Comparison of ENCODE assay signal across 12 mouse cellular contexts in genomic region chr11:51823963-51824753, GRCm38 (mm10). TPM values are rescaled to one million over a fixed set of nuclear protein-coding genes. Genes with fewer than 3 reads are reported as not detected.
A peak's percentile ranks its signal among the peaks of the same experiment; 100 is the strongest.
DNase-seq lines count a peak whose midpoint lies in the region; ATAC-seq lines count a peak whose summit lies in the region.
"Had no signal": no experiment of that assay in that cellular context is flagged by ENCODE, and none has a peak within 500 bp of the region (broad histone marks: within the 10 kb centered on the region; RNA-seq: fewer than 3 reads in every experiment).

No protein-coding gene starts in this region.

- no peak for ATAC-seq in midbrain, embryonic 14.5 days (ENCODE audit: low FRiP score, low TSS enrichment)
- peak; percentile 37; the same call in 1 of the 2 replicates for ATAC-seq in heart, embryonic 15.5 days (replicated peaks; ENCODE audit: insufficient number of reproducible peaks, insufficient read depth, low FRiP score, low read depth)
- ATAC-seq in intestine, embryonic 15.5 days = no peak

- 93% methylated on average over 3 of the region's 3 CpGs for WGBS in midbrain, embryonic 10.5 days
- 94% methylated on average over 3 of the region's 3 CpGs for WGBS in midbrain, embryonic 14.5 days
- WGBS in heart, embryonic 15.5 days = 75% methylated on average over 3 of the region's 3 CpGs
- WGBS in intestine, embryonic 15.5 days = 95% methylated on average over 3 of the region's 3 CpGs

- peaks cover 27% of the 10 kb centered on the region for H3K4me1 ChIP-seq in midbrain, embryonic 10.5 days
- peaks cover 5% of the 10 kb centered on the region; the same call in 1 of the 2 replicates for H3K4me1 ChIP-seq in midbrain, embryonic 14.5 days (ENCODE audit: control insufficient read depth, insufficient read depth, low read length)
- peaks cover 8% of the 10 kb centered on the region for H3K4me1 ChIP-seq in heart, embryonic 15.5 days (replicated peaks)
- no peaks in the 10 kb centered on the region for H3K4me1 ChIP-seq in intestine, embryonic 15.5 days (replicated peaks)

- no peaks in the 10 kb centered on the region for H3K9me3 ChIP-seq in midbrain, embryonic 10.5 days (replicated peaks)
- no peaks in the 10 kb centered on the region for H3K9me3 ChIP-seq in midbrain, embryonic 14.5 days (ENCODE audit: control insufficient read depth, low read length)
- no peaks in the 10 kb centered on the region for H3K9me3 ChIP-seq in heart, embryonic 15.5 days (replicated peaks)
- no peaks in the 10 kb centered on the region for H3K9me3 ChIP-seq in intestine, embryonic 15.5 days
- H3K9me3 ChIP-seq: embryonic facial prominence, embryonic 15.5 days; midbrain, embryonic 12.5 days had no signal

- peak overlapping the region; percentile 69 for H3K27ac ChIP-seq in midbrain, embryonic 10.5 days (replicated peaks)
- no peak overlapping the region for H3K27ac ChIP-seq in midbrain, embryonic 14.5 days (replicated peaks; ENCODE audit: low read depth, low read length)
- H3K27ac ChIP-seq in heart, embryonic 15.5 days = 0 out of 2 replicates have a peak overlapping the region, but pooled peaks have one; percentile 31
- H3K27ac ChIP-seq in intestine, embryonic 15.5 days = no peak overlapping the region
- H3K27ac ChIP-seq: embryonic facial prominence, embryonic 15.5 days; midbrain, embryonic 12.5 days had no signal

- H3K27me3 ChIP-seq in midbrain, embryonic 10.5 days (ENCODE audit: low read depth, poor library complexity, severe bottlenecking) = no peaks in the 10 kb centered on the region
- no peaks in the 10 kb centered on the region for H3K27me3 ChIP-seq in midbrain, embryonic 14.5 days (ENCODE audit: control insufficient read depth, insufficient read depth, low read length)
- no peaks in the 10 kb centered on the region for H3K27me3 ChIP-seq in heart, embryonic 15.5 days
- no peaks in the 10 kb centered on the region for H3K27me3 ChIP-seq in intestine, embryonic 15.5 days (replicated peaks)
- H3K27me3 ChIP-seq: embryonic facial prominence, embryonic 15.5 days; midbrain, embryonic 12.5 days had no signal

- H3K4me3 ChIP-seq in midbrain, embryonic 10.5 days = no peak overlapping the region
- H3K4me3 ChIP-seq in midbrain, embryonic 14.5 days (replicated peaks; ENCODE audit: low read depth, low read length) = no peak overlapping the region
- H3K4me3 ChIP-seq in heart, embryonic 15.5 days = no peak overlapping the region
- no peak overlapping the region for H3K4me3 ChIP-seq in intestine, embryonic 15.5 days (replicated peaks)
- H3K4me3 ChIP-seq: embryonic facial prominence, embryonic 15.5 days; midbrain, embryonic 12.5 days had no signal

- H3K9ac ChIP-seq in midbrain, embryonic 14.5 days (replicated peaks; ENCODE audit: low read length) = no peak overlapping the region
- no peak overlapping the region for H3K9ac ChIP-seq in heart, embryonic 15.5 days
- H3K9ac ChIP-seq in intestine, embryonic 15.5 days = no peak overlapping the region
- H3K9ac ChIP-seq: embryonic facial prominence, embryonic 15.5 days; midbrain, embryonic 12.5 days had no signal

- H3K36me3 ChIP-seq in midbrain, embryonic 10.5 days = 0 out of 2 replicates have a peak, but pooled peaks cover 2% of the 10 kb centered on the region
- H3K36me3 ChIP-seq in midbrain, embryonic 14.5 days (ENCODE audit: control insufficient read depth, insufficient read depth, low read length) = no peaks in the 10 kb centered on the region
- no peaks in the 10 kb centered on the region; the same call in 1 of the 2 replicates for H3K36me3 ChIP-seq in heart, embryonic 15.5 days
- H3K36me3 ChIP-seq in intestine, embryonic 15.5 days = peaks cover 5% of the 10 kb centered on the region; the same call in 1 of the 2 replicates
- H3K36me3 ChIP-seq: midbrain, embryonic 12.5 days had no signal

- DNase-seq in midbrain, embryonic 10.5 days (ENCODE audit: low spot score) = no peak
- DNase-seq in midbrain, embryonic 14.5 days = no peak
- peak; percentile 79 to 81 for DNase-seq in cerebellum, adult 18-20 months
- peak; percentile 72 for DNase-seq in lung, postnatal 14 days
- DNase-seq in spleen, postnatal 14 days (ENCODE audit: low spot score in 2 of 2) = no peak
- no peak for DNase-seq in T-cell, adult 2 months (ENCODE audit: low spot score)
- DNase-seq: layer of hippocampus, postnatal 36 days; right cerebral cortex, postnatal 25 days had no signal

- H3K4me2 ChIP-seq in midbrain, embryonic 14.5 days (ENCODE audit: low read length) = no peak overlapping the region
- no peak overlapping the region for H3K4me2 ChIP-seq in heart, embryonic 15.5 days
- H3K4me2 ChIP-seq in intestine, embryonic 15.5 days (replicated peaks) = no peak overlapping the region
- H3K4me2 ChIP-seq: embryonic facial prominence, embryonic 15.5 days; midbrain, embryonic 12.5 days had no signal

RNA-seq across cellular contexts. Expression of gene Jade2, which starts 33.3 kb away (rescaled TPM):
- polyA plus RNA-seq in midbrain, embryonic 10.5 days (2016; fragmentation: Nextera tagmentation; extraction: Ambion mirVana) = 0.41 and 0.47 TPM in 2 replicates
- polyA plus RNA-seq in midbrain, embryonic 14.5 days (2014; fragmentation: Nextera tagmentation; extraction: Ambion mirVana) = 0.28 and 0.30 TPM in 2 replicates
- 0.82 and 1.5 TPM in 2 replicates for polyA plus RNA-seq in heart, embryonic 15.5 days (2015; fragmentation: Nextera tagmentation; extraction: Ambion mirVana)
- 1.3 and 1.4 TPM in 2 replicates for polyA plus RNA-seq in intestine, embryonic 15.5 days (2015; fragmentation: Nextera tagmentation; extraction: Ambion mirVana)

Comparison
In these comparisons a context has a peak if more than half of its experiments do, and no peak if none do; other contexts are left out.
1. H3K27ac ChIP-seq: peak in midbrain, embryonic 10.5 days (single experiment) and heart, embryonic 15.5 days (single experiment); none in midbrain, embryonic 14.5 days (single experiment) and intestine, embryonic 15.5 days (single experiment).
2. DNase-seq: peak in cerebellum, adult 18-20 months (2 of 2) and lung, postnatal 14 days (single experiment); none in midbrain, embryonic 10.5 days (single experiment), midbrain, embryonic 14.5 days (single experiment), spleen, postnatal 14 days (0 of 2) and T-cell, adult 2 months (single experiment).